Mouse (Mus musculus) CH12.LX (cell line): ENCODE results near the gene Mybph. TPM values are rescaled to one million over a fixed set of nuclear protein-coding genes. Genes with fewer than 3 reads are reported as not detected.

Source experiments
- DNase-seq: peaks from one replicate; pipeline ENCODE4 v3.0.0-alpha.2; 2013; ENCODE audit errors: extremely low read depth
- H3K27ac ChIP-seq: 2 replicates; pipeline ENCODE4 v1.5.1; 2012; ENCODE audit warnings: low read depth, mild to moderate bottlenecking, control low read depth, moderate library complexity; ENCODE audit not compliant: insufficient read depth
- H3K27me3 ChIP-seq: replicated peaks from 2 replicates; pipeline ENCODE3; 2012; ENCODE audit warnings: inconsistent platforms
- H3K36me3 ChIP-seq, 2 experiments: replicated peaks in 1 of 2; 2 replicates each; pipeline versions ENCODE3 to v1.6.1; 2012; ENCODE audit warnings: inconsistent platforms in 1 of 2, low read length in 1 of 2, mild to moderate bottlenecking in 1 of 2, mixed read lengths in 1 of 2, moderate library complexity in 1 of 2; ENCODE audit not compliant: control insufficient read depth in 1 of 2, insufficient read depth in 1 of 2
- H3K4me1 ChIP-seq, 2 experiments: 2 replicates each; pipeline ENCODE4 v1.6.1; 2012; ENCODE audit warnings: inconsistent platforms in 1 of 2, moderate library complexity in 1 of 2; ENCODE audit not compliant: insufficient read depth in 2 of 2, control insufficient read depth in 1 of 2
- H3K4me2 ChIP-seq: 2 replicates; pipeline ENCODE4 v1.6.1; 2012; ENCODE audit warnings: low read depth, mild to moderate bottlenecking, control low read depth; ENCODE audit not compliant: poor library complexity, insufficient read depth, severe bottlenecking
- H3K4me3 ChIP-seq, 3 experiments: fragments of 150-350 bp in 1 of 3; sonication (generic) in 1 of 3; replicated peaks in 1 of 3; 2 replicates each; pipeline versions ENCODE3 to v1.5.1; 2011 to 2012; ENCODE audit warnings: low read depth in 2 of 3, low read length in 2 of 3, mild to moderate bottlenecking in 2 of 3, moderate library complexity in 2 of 3, control low read depth in 1 of 3, improper control_type of control experiment in 1 of 3, inconsistent platforms in 1 of 3, mixed read lengths in 1 of 3; ENCODE audit not compliant: poor library complexity in 1 of 3
- H3K79me2 ChIP-seq: replicated peaks from 2 replicates; pipeline ENCODE4 v1.6.1; 2012; ENCODE audit warnings: mild to moderate bottlenecking, moderate library complexity; ENCODE audit not compliant: control insufficient read depth, poor library complexity, insufficient read depth, severe bottlenecking; ENCODE audit errors: extremely low read depth
- H3K9ac ChIP-seq: 2 replicates; pipeline ENCODE4 v1.6.1; 2012; ENCODE audit warnings: low read depth, mild to moderate bottlenecking, control low read depth, moderate library complexity; ENCODE audit not compliant: insufficient read depth
- H3K9me3 ChIP-seq: replicated peaks from 2 replicates; pipeline ENCODE3; 2012; ENCODE audit warnings: low read length, inconsistent platforms, mixed read lengths
- CHD1 ChIP-seq: IDR thresholded peaks from 2 replicates; pipeline ENCODE4 v1.6.1; 2012; ENCODE audit warnings: low read depth, low read length, improper control_type of control experiment, inconsistent platforms
- CTCF ChIP-seq, 2 experiments: IDR thresholded peaks in 1 of 2; conservative IDR thresholded peaks in 1 of 2; 2 replicates each; pipeline ENCODE4 v1.5.1; 2011 to 2012; ENCODE audit warnings: low read depth in 2 of 2, low read length in 2 of 2, improper control_type of control experiment in 1 of 2, inconsistent platforms in 1 of 2, mild to moderate bottlenecking in 1 of 2, moderate library complexity in 1 of 2
- E2F4 ChIP-seq: IDR thresholded peaks from 2 replicates; pipeline ENCODE4 v1.6.1; 2011; ENCODE audit warnings: low read depth, low read length, improper control_type of control experiment; ENCODE audit not compliant: insufficient replicate concordance
- EP300 ChIP-seq: IDR thresholded peaks from 2 replicates; pipeline ENCODE4 v1.6.1; 2011; ENCODE audit warnings: low read length, improper control_type of control experiment
- GABPA ChIP-seq: IDR thresholded peaks from 2 replicates; pipeline ENCODE4 v1.6.1; 2012; ENCODE audit warnings: low read depth, low read length, improper control_type of control experiment, inconsistent platforms; ENCODE audit not compliant: insufficient replicate concordance
- KAT2A ChIP-seq: IDR thresholded peaks from 2 replicates; pipeline ENCODE4 v1.6.1; 2012; ENCODE audit warnings: low read length, improper control_type of control experiment, inconsistent platforms; ENCODE audit not compliant: insufficient replicate concordance
- MAFK ChIP-seq: IDR thresholded peaks from 2 replicates; pipeline ENCODE4 v1.6.1; 2011; ENCODE audit warnings: low read length, improper control_type of control experiment; ENCODE audit not compliant: insufficient replicate concordance
- MAX ChIP-seq: IDR thresholded peaks from 2 replicates; pipeline ENCODE4 v1.6.1; 2011; ENCODE audit warnings: low read length, improper control_type of control experiment
- MEF2A ChIP-seq: IDR thresholded peaks from 2 replicates; pipeline ENCODE4 v1.6.1; 2014; ENCODE audit warnings: low read depth, mild to moderate bottlenecking, inconsistent platforms, low read length, improper control_type of control experiment, borderline replicate concordance
- MYC ChIP-seq: IDR thresholded peaks from 2 replicates; pipeline ENCODE4 v1.6.1; 2011; ENCODE audit warnings: low read depth, mild to moderate bottlenecking, improper control_type of control experiment, low read length
- NELFE ChIP-seq: IDR thresholded peaks from 2 replicates; pipeline ENCODE4 v1.6.1; 2011; ENCODE audit warnings: low read depth, low read length, improper control_type of control experiment
- NRF1 ChIP-seq: IDR thresholded peaks from 2 replicates; pipeline ENCODE4 v1.6.1; 2014; ENCODE audit warnings: low read depth, mild to moderate bottlenecking, inconsistent platforms, low read length, improper control_type of control experiment, moderate library complexity
- PAX5 ChIP-seq: IDR thresholded peaks from 2 replicates; pipeline ENCODE4 v1.6.1; 2012; ENCODE audit warnings: low read length, inconsistent platforms, mixed read lengths
- POLR2A ChIP-seq: IDR thresholded peaks from 2 replicates; pipeline ENCODE4 v1.6.1; 2011; ENCODE audit warnings: low read depth, mild to moderate bottlenecking, improper control_type of control experiment, low read length
- POLR2AphosphoS2 ChIP-seq: IDR thresholded peaks from 2 replicates; pipeline ENCODE4 v1.6.1; 2011; ENCODE audit warnings: low read depth, low read length, improper control_type of control experiment
- SIN3A ChIP-seq: IDR thresholded peaks from 2 replicates; pipeline ENCODE4 v1.6.1; 2012; ENCODE audit warnings: low read length, improper control_type of control experiment, inconsistent platforms
- SMC3 ChIP-seq: IDR thresholded peaks from 2 replicates; pipeline ENCODE4 v1.6.1; 2011; ENCODE audit warnings: low read depth, low read length, improper control_type of control experiment
- TBP ChIP-seq: conservative IDR thresholded peaks from 2 replicates; pipeline ENCODE4 v1.6.1; 2011; ENCODE audit warnings: low read depth, low read length, improper control_type of control experiment
- UBTF ChIP-seq: IDR thresholded peaks from 2 replicates; pipeline ENCODE4 v1.6.1; 2012; ENCODE audit warnings: low read depth, mild to moderate bottlenecking, inconsistent platforms, low read length, improper control_type of control experiment, moderate library complexity
- ZC3H11A ChIP-seq: IDR thresholded peaks from 2 replicates; pipeline ENCODE4 v1.6.1; 2012; ENCODE audit warnings: low read depth, mild to moderate bottlenecking, inconsistent platforms, low read length, improper control_type of control experiment
- ZKSCAN1 ChIP-seq: IDR thresholded peaks from 2 replicates; pipeline ENCODE4 v1.6.1; 2012; ENCODE audit warnings: low read depth, inconsistent platforms, low read length, improper control_type of control experiment, borderline replicate concordance
- ZMIZ1 ChIP-seq: IDR thresholded peaks from 2 replicates; pipeline ENCODE4 v1.6.1; 2012; ENCODE audit warnings: low read depth, mild to moderate bottlenecking, inconsistent platforms, low read length, improper control_type of control experiment
- ZNF384 ChIP-seq: IDR thresholded peaks from 2 replicates; pipeline ENCODE4 v1.6.1; 2012; ENCODE audit warnings: low read depth, low read length, improper control_type of control experiment, inconsistent platforms
- dilution Hi-C: fragments of 300-500 bp; cut with MboI; formaldehyde crosslinking; loops from 2 replicates; pipeline ENCODE4 v1.14.3; 2020; ENCODE audit warnings: low sequenced_read_pairs; ENCODE audit not compliant: extremely low pct_unique_long_range_greater_than_20kb, extremely low pct_ligation_motif_present
- in situ Hi-C: fragments of 300-500 bp; cut with MboI; formaldehyde crosslinking; loops from 3 replicates; pipeline ENCODE4 v1.14.3; 2019; ENCODE audit warnings: low sequenced_read_pairs, low pct_ligation_motif_present, low pct_unique_long_range_greater_than_20kb, mixed read lengths
- polyA plus RNA-seq: library from polyadenylated mRNA; unstranded; fragments of >175 nt; gene quantifications from 2 replicates; pipeline ENCODE4 v1.2.1, GENCODE M21; 2012; ENCODE audit warnings: low read depth; ENCODE audit not compliant: insufficient read length
- total RNA-seq, 2 experiments: library from RNA; depleted of rRNA; stranded (reverse); fragments of 300-350 nt in 1 of 2; fragments of >200 nt in 1 of 2; gene quantifications; 2 replicates each; pipeline ENCODE4 v1.2.3; 2012 to 2014

Mybph gene
- total and polyA plus RNA-seq, 3 experiments = 0.25 to 3.0 (median 0.51) TPM

DNA sequence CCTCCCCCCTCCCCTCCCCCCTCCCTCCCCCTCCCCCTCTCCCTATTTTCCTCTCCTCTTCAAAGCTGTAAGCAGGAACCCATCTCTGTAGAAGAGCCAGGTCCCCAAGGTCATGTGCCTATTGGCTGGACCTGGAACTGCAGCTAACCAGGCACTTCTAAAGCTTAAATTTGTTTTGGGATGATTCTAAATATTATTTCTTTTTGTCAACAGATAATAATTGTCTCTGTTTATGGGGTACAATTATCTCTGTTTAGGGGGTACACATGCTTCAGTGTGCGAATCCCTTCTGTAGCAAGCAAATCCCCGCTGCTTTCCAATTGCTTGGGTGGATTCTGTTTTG, 23.4 kb downstream of the Mybph start:
- Histone ChIP-seq H3K9me3 (no peaks in the 10 kb centered on the region), H3K36me3 (no peaks in the 10 kb centered on the region), H3K27me3 (no peaks in the 10 kb centered on the region), H3K79me2 (no peaks in the 10 kb centered on the region), H3K9ac (no peak overlapping the region), H3K4me3 (no peak overlapping the region), H3K27ac (no peak overlapping the region), H3K4me2 (no peak overlapping the region), H3K4me1 (peaks cover 27 to 50% of the 10 kb centered on the region in 2 experiments)
- no peak for TF ChIP-seq MAX
- no peak for TF ChIP-seq MYC
- peak in 1 of 2 experiments; percentile 39; a peak in 1 of 4 replicates for TF ChIP-seq CTCF (conservative IDR thresholded peaks at IDR 0.05 in 1 of 2, IDR thresholded peaks at IDR 0.05 in 1 of 2; ENCODE audit: low read depth in 2 of 2, low read length in 2 of 2)
- no peak for TF ChIP-seq ZC3H11A
- no peak for TF ChIP-seq NRF1
- no peak for TF ChIP-seq POLR2AphosphoS2
- TF ChIP-seq GABPA = no peak
- no peak for TF ChIP-seq POLR2A
- no peak for TF ChIP-seq MAFK
- no peak for DNase-seq
- dilution Hi-C loops = no loop called here
- in situ Hi-C loops = no loop called here

GRCm38 (mm10) chr1:134217028-134217481, 23.8 kb downstream of the Mybph start:
- no peaks in the 10 kb centered on the region for H3K79me2 ChIP-seq
- TF ChIP-seq CHD1 (no peak), MAFK (no peak), MEF2A (no peak), POLR2AphosphoS2 (no peak), KAT2A (no peak), PAX5 (no peak), ZKSCAN1 (no peak), EP300 (no peak), GABPA (no peak), SIN3A (no peak), ZMIZ1 (no peak), POLR2A (no peak), UBTF (no peak), NELFE (no peak), E2F4 (no peak), SMC3 (no peak), NRF1 (no peak), TBP (no peak), MAX (no peak), ZNF384 (no peak)
- in situ Hi-C loops (no loop called here), dilution Hi-C loops (no loop called here)
- H3K36me3 ChIP-seq = no peaks in the 10 kb centered on the region
- no peaks in the 10 kb centered on the region for H3K9me3 ChIP-seq
- H3K4me1 ChIP-seq = peaks cover 28 to 55% of the 10 kb centered on the region in 2 experiments
- H3K27ac ChIP-seq = no peak overlapping the region
- no peak overlapping the region for H3K4me2 ChIP-seq
- no peak overlapping the region for H3K9ac ChIP-seq
- no peaks in the 10 kb centered on the region for H3K27me3 ChIP-seq
- DNase-seq = no peak
- H3K4me3 ChIP-seq = no peak overlapping the region
